Mouse (Mus musculus) CH12.LX (cell line): ENCODE measurements around the gene Gnaz. TPM values are rescaled to one million over a fixed set of nuclear protein-coding genes. Genes with fewer than 3 reads are reported as not detected.

Experiments used
- DNase-seq: peaks from one replicate; pipeline ENCODE4 v3.0.0-alpha.2; 2013; ENCODE audit errors: extremely low read depth
- H3K27ac ChIP-seq: 2 replicates; pipeline ENCODE4 v1.5.1; 2012; ENCODE audit warnings: low read depth, mild to moderate bottlenecking, control low read depth, moderate library complexity; ENCODE audit not compliant: insufficient read depth
- H3K27me3 ChIP-seq: replicated peaks from 2 replicates; pipeline ENCODE3; 2012; ENCODE audit warnings: inconsistent platforms
- H3K36me3 ChIP-seq, 2 experiments: replicated peaks in 1 of 2; 2 replicates each; pipeline versions ENCODE3 to v1.6.1; 2012; ENCODE audit warnings: inconsistent platforms in 1 of 2, low read length in 1 of 2, mild to moderate bottlenecking in 1 of 2, mixed read lengths in 1 of 2, moderate library complexity in 1 of 2; ENCODE audit not compliant: control insufficient read depth in 1 of 2, insufficient read depth in 1 of 2
- H3K4me1 ChIP-seq, 2 experiments: 2 replicates each; pipeline ENCODE4 v1.6.1; 2012; ENCODE audit warnings: inconsistent platforms in 1 of 2, moderate library complexity in 1 of 2; ENCODE audit not compliant: insufficient read depth in 2 of 2, control insufficient read depth in 1 of 2
- H3K4me2 ChIP-seq: 2 replicates; pipeline ENCODE4 v1.6.1; 2012; ENCODE audit warnings: low read depth, mild to moderate bottlenecking, control low read depth; ENCODE audit not compliant: poor library complexity, insufficient read depth, severe bottlenecking
- H3K4me3 ChIP-seq, 3 experiments: fragments of 150-350 bp in 1 of 3; sonication (generic) in 1 of 3; replicated peaks in 1 of 3; 2 replicates each; pipeline versions ENCODE3 to v1.5.1; 2011 to 2012; ENCODE audit warnings: low read depth in 2 of 3, low read length in 2 of 3, mild to moderate bottlenecking in 2 of 3, moderate library complexity in 2 of 3, control low read depth in 1 of 3, improper control_type of control experiment in 1 of 3, inconsistent platforms in 1 of 3, mixed read lengths in 1 of 3; ENCODE audit not compliant: poor library complexity in 1 of 3
- H3K79me2 ChIP-seq: replicated peaks from 2 replicates; pipeline ENCODE4 v1.6.1; 2012; ENCODE audit warnings: mild to moderate bottlenecking, moderate library complexity; ENCODE audit not compliant: control insufficient read depth, poor library complexity, insufficient read depth, severe bottlenecking; ENCODE audit errors: extremely low read depth
- H3K9ac ChIP-seq: 2 replicates; pipeline ENCODE4 v1.6.1; 2012; ENCODE audit warnings: low read depth, mild to moderate bottlenecking, control low read depth, moderate library complexity; ENCODE audit not compliant: insufficient read depth
- H3K9me3 ChIP-seq: replicated peaks from 2 replicates; pipeline ENCODE3; 2012; ENCODE audit warnings: low read length, inconsistent platforms, mixed read lengths
- CTCF ChIP-seq, 2 experiments: IDR thresholded peaks in 1 of 2; conservative IDR thresholded peaks in 1 of 2; 2 replicates each; pipeline ENCODE4 v1.5.1; 2011 to 2012; ENCODE audit warnings: low read depth in 2 of 2, low read length in 2 of 2, improper control_type of control experiment in 1 of 2, inconsistent platforms in 1 of 2, mild to moderate bottlenecking in 1 of 2, moderate library complexity in 1 of 2
- E2F4 ChIP-seq: IDR thresholded peaks from 2 replicates; pipeline ENCODE4 v1.6.1; 2011; ENCODE audit warnings: low read depth, low read length, improper control_type of control experiment; ENCODE audit not compliant: insufficient replicate concordance
- ETS1 ChIP-seq: conservative IDR thresholded peaks from 2 replicates; pipeline ENCODE4 v1.6.1; 2012; ENCODE audit warnings: low read depth, mild to moderate bottlenecking, inconsistent platforms, low read length, improper control_type of control experiment, moderate library complexity
- GABPA ChIP-seq: IDR thresholded peaks from 2 replicates; pipeline ENCODE4 v1.6.1; 2012; ENCODE audit warnings: low read depth, low read length, improper control_type of control experiment, inconsistent platforms; ENCODE audit not compliant: insufficient replicate concordance
- MAZ ChIP-seq: IDR thresholded peaks from 2 replicates; pipeline ENCODE4 v1.6.1; 2012; ENCODE audit warnings: low read depth, mild to moderate bottlenecking, inconsistent platforms, low read length, improper control_type of control experiment, moderate library complexity
- MEF2A ChIP-seq: IDR thresholded peaks from 2 replicates; pipeline ENCODE4 v1.6.1; 2014; ENCODE audit warnings: low read depth, mild to moderate bottlenecking, inconsistent platforms, low read length, improper control_type of control experiment, borderline replicate concordance
- MXI1 ChIP-seq: IDR thresholded peaks from 2 replicates; pipeline ENCODE4 v1.6.1; 2011; ENCODE audit warnings: mild to moderate bottlenecking, low read depth, low read length, improper control_type of control experiment
- PAX5 ChIP-seq: IDR thresholded peaks from 2 replicates; pipeline ENCODE4 v1.6.1; 2012; ENCODE audit warnings: low read length, inconsistent platforms, mixed read lengths
- RAD21 ChIP-seq: IDR thresholded peaks from 2 replicates; pipeline ENCODE4 v1.6.1; 2011; ENCODE audit warnings: low read depth, mild to moderate bottlenecking, low read length, improper control_type of control experiment, moderate library complexity
- SMC3 ChIP-seq: IDR thresholded peaks from 2 replicates; pipeline ENCODE4 v1.6.1; 2011; ENCODE audit warnings: low read depth, low read length, improper control_type of control experiment
- TCF12 ChIP-seq: IDR thresholded peaks from 2 replicates; pipeline ENCODE4 v1.6.1; 2014; ENCODE audit warnings: low read depth, mild to moderate bottlenecking, inconsistent platforms, low read length, improper control_type of control experiment
- USF2 ChIP-seq: conservative IDR thresholded peaks from 2 replicates; pipeline ENCODE4 v1.6.1; 2011; ENCODE audit warnings: low read depth, low read length, improper control_type of control experiment
- dilution Hi-C: fragments of 300-500 bp; cut with MboI; formaldehyde crosslinking; loops from 2 replicates; pipeline ENCODE4 v1.14.3; 2020; ENCODE audit warnings: low sequenced_read_pairs; ENCODE audit not compliant: extremely low pct_unique_long_range_greater_than_20kb, extremely low pct_ligation_motif_present
- in situ Hi-C: fragments of 300-500 bp; cut with MboI; formaldehyde crosslinking; loops from 3 replicates; pipeline ENCODE4 v1.14.3; 2019; ENCODE audit warnings: low sequenced_read_pairs, low pct_ligation_motif_present, low pct_unique_long_range_greater_than_20kb, mixed read lengths
- polyA plus RNA-seq: library from polyadenylated mRNA; unstranded; fragments of >175 nt; gene quantifications from 2 replicates; pipeline ENCODE4 v1.2.1, GENCODE M21; 2012; ENCODE audit warnings: low read depth; ENCODE audit not compliant: insufficient read length
- total RNA-seq, 2 experiments: library from RNA; depleted of rRNA; stranded (reverse); fragments of 300-350 nt in 1 of 2; fragments of >200 nt in 1 of 2; gene quantifications; 2 replicates each; pipeline ENCODE4 v1.2.3; 2012 to 2014

Gene Gnaz
- total and polyA plus RNA-seq, 3 experiments, result 2.7 to 36.9 (median 5.5) TPM

DNA sequence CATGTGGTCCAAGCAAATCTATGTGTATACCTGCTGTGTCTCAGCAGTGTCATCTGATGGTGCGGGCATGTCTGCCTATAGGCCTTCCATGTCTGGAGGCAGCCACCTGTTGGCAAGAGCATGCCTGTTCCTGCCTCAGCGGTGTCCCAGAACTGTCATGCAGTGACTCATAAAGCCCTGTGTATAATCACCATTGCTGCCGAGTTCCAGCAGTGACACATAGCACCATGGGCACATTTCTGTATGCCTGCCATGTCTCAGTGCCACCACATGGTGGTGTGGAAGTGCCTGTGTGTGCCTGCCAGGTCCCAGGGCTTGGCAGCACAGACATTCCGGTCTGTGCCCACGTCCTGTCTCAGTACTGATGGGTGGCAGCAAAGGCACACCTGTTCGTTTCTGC is 44.2 kb upstream of the Gnaz start:
- Histone ChIP-seq H3K9me3 (peaks cover 5% of the 10 kb centered on the region), H3K4me3 (no peak overlapping the region), H3K27me3 (peaks cover 2% of the 10 kb centered on the region), H3K79me2 (no peaks in the 10 kb centered on the region), H3K4me1 (peaks cover 36 to 38% of the 10 kb centered on the region in 2 experiments), H3K9ac (no peak overlapping the region), H3K4me2 (no peak overlapping the region), H3K27ac (no peak overlapping the region), H3K36me3 (no peaks in the 10 kb centered on the region)
- peak; percentile 38 for DNase-seq
- dilution Hi-C loops (no loop called here), in situ Hi-C loops (no loop called here)
- TF ChIP-seq SMC3 (peak; percentile 53), RAD21 (peak; percentile 50), E2F4 (no peak), CTCF (conservative IDR thresholded peaks at IDR 0.05 in 1 of 2, IDR thresholded peaks at IDR 0.05 in 1 of 2; ENCODE audit: low read depth in 2 of 2, low read length in 2 of 2) (peak; percentile 24 to 64; a peak in 3 of 4 replicates)

DNA sequence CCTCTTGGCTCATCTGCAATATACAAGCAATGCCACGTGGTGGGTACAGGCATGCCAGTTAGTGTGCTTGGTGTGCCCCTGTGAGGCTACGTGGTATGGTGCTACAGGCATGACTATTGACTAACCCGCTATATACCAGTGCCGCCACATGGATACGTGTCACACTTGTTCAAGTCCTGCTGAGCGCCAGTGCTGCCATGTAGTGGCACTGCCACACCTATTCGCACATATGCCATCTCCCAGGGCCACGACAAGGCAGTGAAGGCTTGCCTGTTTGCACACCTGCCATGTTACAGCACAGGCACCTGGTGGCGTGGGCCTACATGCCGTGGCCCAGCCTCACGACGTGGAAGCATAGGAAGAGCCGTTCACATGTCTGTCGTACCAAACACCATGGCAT is 42.7 kb upstream of the Gnaz start:
- H3K27me3 ChIP-seq, result peaks cover 2% of the 10 kb centered on the region
- H3K79me2 ChIP-seq, result no peaks in the 10 kb centered on the region
- H3K9me3 ChIP-seq, result peaks cover 5% of the 10 kb centered on the region
- H3K4me2 ChIP-seq, result no peak overlapping the region
- in situ Hi-C loops, result no loop called here
- H3K4me3 ChIP-seq, result no peak overlapping the region
- no peak overlapping the region for H3K9ac ChIP-seq
- no peak for TF ChIP-seq MEF2A
- TF ChIP-seq MXI1, result no peak
- TF ChIP-seq GABPA, result no peak
- no peak for TF ChIP-seq SMC3
- TF ChIP-seq PAX5, result no peak
- TF ChIP-seq USF2, result no peak
- TF ChIP-seq ETS1, result no peak
- TF ChIP-seq E2F4, result no peak
- TF ChIP-seq, all 38 proteins: peak for 0
- Histone ChIP-seq H3K36me3 (no peaks in the 10 kb centered on the region), H3K4me1 (peaks cover 26 to 37% of the 10 kb centered on the region in 2 experiments), H3K27ac (no peak overlapping the region)
- dilution Hi-C loops, result no loop called here
- no peak for DNase-seq

DNA sequence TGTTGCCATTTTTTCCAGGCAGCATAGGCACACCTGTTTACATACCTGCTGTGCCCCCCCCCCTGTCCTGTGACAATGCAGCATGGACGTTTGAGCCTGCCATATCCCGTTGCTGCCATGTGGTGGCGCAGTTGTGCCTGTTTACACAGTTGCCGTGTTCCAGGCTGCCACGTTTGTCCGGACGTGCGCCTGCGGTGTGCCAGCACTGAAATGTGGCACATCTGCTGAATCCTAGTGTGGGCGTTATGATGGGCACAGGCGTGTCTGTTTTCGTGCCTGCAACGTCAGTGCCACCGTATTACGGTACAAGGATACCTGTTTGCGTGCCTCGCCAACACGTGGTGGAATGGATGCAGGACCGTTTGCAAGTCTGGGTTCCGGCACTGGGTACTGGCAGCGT is 41.7 kb upstream of the Gnaz start:
- peaks cover 23 to 42% of the 10 kb centered on the region in 2 experiments for H3K4me1 ChIP-seq
- H3K4me3 ChIP-seq, result no peak overlapping the region
- in situ Hi-C loops (no loop called here), dilution Hi-C loops (no loop called here)
- H3K36me3 ChIP-seq, result no peaks in the 10 kb centered on the region
- no peak overlapping the region for H3K9ac ChIP-seq
- no peaks in the 10 kb centered on the region for H3K79me2 ChIP-seq
- no peak for DNase-seq
- TF ChIP-seq CTCF (conservative IDR thresholded peaks at IDR 0.05 in 1 of 2, IDR thresholded peaks at IDR 0.05 in 1 of 2; ENCODE audit: low read depth in 2 of 2, low read length in 2 of 2) (peak in 1 of 2 experiments; percentile 62; a peak in 2 of 4 replicates), MAZ (no peak), TCF12 (no peak), RAD21 (peak; percentile 39), SMC3 (peak; percentile 37)
- no peak overlapping the region for H3K27ac ChIP-seq
- peaks cover 2% of the 10 kb centered on the region for H3K27me3 ChIP-seq
- H3K9me3 ChIP-seq, result peaks cover 5% of the 10 kb centered on the region
- H3K4me2 ChIP-seq, result no peak overlapping the region
